Comparison of ENCODE assay signal across 10 mouse cellular contexts in the genomic region with DNA sequence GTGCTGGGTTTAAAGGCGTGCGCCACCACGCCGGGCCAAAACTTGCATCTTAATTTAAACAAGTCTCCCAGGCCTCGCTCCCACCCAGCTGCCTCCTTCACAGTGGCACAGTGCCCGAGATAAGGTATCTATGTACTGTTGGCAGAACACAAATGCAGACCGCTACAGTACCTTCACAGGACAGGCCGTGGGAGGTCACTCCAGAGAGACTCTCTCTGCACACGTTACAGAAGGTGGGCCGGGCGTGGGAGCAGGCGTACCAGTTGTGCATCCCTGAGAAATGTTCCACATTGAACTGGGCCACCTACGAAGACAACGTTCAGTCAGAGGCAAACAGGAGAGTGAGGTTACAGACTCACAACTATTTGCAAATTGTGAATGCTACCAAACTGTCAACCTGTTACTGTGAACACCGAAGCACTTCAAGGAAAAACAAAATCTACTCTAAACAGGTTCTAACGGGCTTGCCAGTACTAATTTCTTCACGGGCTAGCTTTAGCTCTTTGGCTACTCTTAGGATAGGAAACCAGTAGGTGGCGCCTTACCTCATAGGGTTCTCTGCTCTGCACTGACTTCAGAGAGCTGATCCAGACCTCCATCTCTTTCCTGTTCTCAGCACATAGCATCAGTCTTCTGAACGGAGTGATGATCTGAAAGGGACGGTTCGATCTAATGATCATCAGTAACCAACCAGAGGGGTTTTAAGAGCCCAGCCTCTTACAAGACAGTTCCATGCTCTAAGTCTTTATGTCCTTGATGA.
A peak's percentile ranks its signal among the peaks of the same experiment; 100 is the strongest.
DNase-seq lines count a peak whose midpoint lies in the region; ATAC-seq and TF ChIP-seq lines count a peak whose summit lies in the region.
"Had no signal": no experiment of that assay in that cellular context is flagged by ENCODE, and none has a peak within 500 bp of the region (broad histone marks: within the 10 kb centered on the region; RNA-seq: fewer than 3 reads in every experiment).

No protein-coding gene starts in this region.

- no peaks in the 10 kb centered on the region for H3K4me1 ChIP-seq in kidney, embryonic 16.5 days (ENCODE audit: insufficient read depth, low read length)
- peaks cover 2% of the 10 kb centered on the region for H3K4me1 ChIP-seq in cortical plate, adult 2 months (ENCODE audit: control insufficient read depth, insufficient read depth, low read length)
- no peaks in the 10 kb centered on the region for H3K4me1 ChIP-seq in forebrain, embryonic 16.5 days (replicated peaks; ENCODE audit: control insufficient read depth, insufficient read depth, low read length)
- H3K4me1 ChIP-seq: embryonic facial prominence, embryonic 13.5 days had no signal

- TF ChIP-seq POLR2A in cortical plate, adult 2 months (IDR thresholded peaks at IDR 0.05; ENCODE audit: extremely low read depth, insufficient read depth, low read length) = no peak

- 88% methylated on average over 21 of the region's 21 CpGs for WGBS in kidney, embryonic 16.5 days
- 88% methylated on average over 21 of the region's 21 CpGs for WGBS in forebrain, embryonic 16.5 days

- ATAC-seq in kidney, embryonic 16.5 days (ENCODE audit: low FRiP score, low TSS enrichment) = no peak
- no peak for ATAC-seq in forebrain, embryonic 16.5 days
- ATAC-seq in erythroid progenitor cell, adult 5-6 weeks (replicated peaks; ENCODE audit: low FRiP score, poor library complexity, severe bottlenecking) = no peak

- no peak overlapping the region for H3K4me3 ChIP-seq in kidney, embryonic 16.5 days (ENCODE audit: low read length)
- no peak overlapping the region for H3K4me3 ChIP-seq in cortical plate, adult 2 months (ENCODE audit: insufficient read depth, low read length)
- no peak overlapping the region for H3K4me3 ChIP-seq in forebrain, embryonic 16.5 days (replicated peaks; ENCODE audit: low read length)
- H3K4me3 ChIP-seq: embryonic facial prominence, embryonic 13.5 days; limb, embryonic 12.5 days had no signal

- DNase-seq in kidney, adult 18-20 months = peak; percentile 38
- DNase-seq in B cell, adult 2 months = peak; percentile 21 to 27
- DNase-seq in R1 (ENCODE audit: low read depth, low spot score) = peak; percentile 84
- DNase-seq in lung, postnatal 10 days = peak; percentile 45

- no peak overlapping the region for H3K9ac ChIP-seq in kidney, embryonic 16.5 days (replicated peaks; ENCODE audit: low read length)
- H3K9ac ChIP-seq in forebrain, embryonic 16.5 days (replicated peaks; ENCODE audit: low read depth, low read length) = no peak overlapping the region
- H3K9ac ChIP-seq: embryonic facial prominence, embryonic 13.5 days; limb, embryonic 12.5 days had no signal

- no peaks in the 10 kb centered on the region for H3K9me3 ChIP-seq in kidney, embryonic 16.5 days (ENCODE audit: low read length)
- H3K9me3 ChIP-seq in forebrain, embryonic 16.5 days (ENCODE audit: control insufficient read depth, low read length) = no peaks in the 10 kb centered on the region
- H3K9me3 ChIP-seq: embryonic facial prominence, embryonic 13.5 days; limb, embryonic 12.5 days had no signal

- no peak overlapping the region for H3K27ac ChIP-seq in kidney, embryonic 16.5 days (ENCODE audit: low read length)
- no peak overlapping the region for H3K27ac ChIP-seq in cortical plate, adult 2 months (ENCODE audit: insufficient read depth, low read length)
- H3K27ac ChIP-seq in forebrain, embryonic 16.5 days (ENCODE audit: low read length) = no peak overlapping the region
- H3K27ac ChIP-seq: embryonic facial prominence, embryonic 13.5 days; limb, embryonic 12.5 days had no signal

- TF ChIP-seq CTCF in cortical plate, adult 2 months (IDR thresholded peaks at IDR 0.05; ENCODE audit: extremely low read depth, insufficient read depth, low read length) = peak; percentile 49

- no peaks in the 10 kb centered on the region for H3K27me3 ChIP-seq in kidney, embryonic 16.5 days (ENCODE audit: insufficient read depth, low read length)
- no peaks in the 10 kb centered on the region for H3K27me3 ChIP-seq in forebrain, embryonic 16.5 days (replicated peaks; ENCODE audit: control insufficient read depth, insufficient read depth, low read length)
- H3K27me3 ChIP-seq: embryonic facial prominence, embryonic 13.5 days; limb, embryonic 12.5 days had no signal

- peaks cover 11% of the 10 kb centered on the region for H3K36me3 ChIP-seq in kidney, embryonic 16.5 days (ENCODE audit: insufficient read depth, low read length)
- H3K36me3 ChIP-seq in forebrain, embryonic 16.5 days (ENCODE audit: control insufficient read depth, insufficient read depth) = no peaks in the 10 kb centered on the region; the same call in 1 of the 2 replicates
- H3K36me3 ChIP-seq: limb, embryonic 12.5 days had no signal

- H3K4me2 ChIP-seq in kidney, embryonic 16.5 days (replicated peaks; ENCODE audit: low read depth, low read length) = no peak overlapping the region
- H3K4me2 ChIP-seq in forebrain, embryonic 16.5 days (ENCODE audit: low read length) = no peak overlapping the region
- H3K4me2 ChIP-seq: embryonic facial prominence, embryonic 13.5 days; limb, embryonic 12.5 days had no signal

Comparison
In these comparisons a context has a peak if more than half of its experiments do, and no peak if none do; other contexts are left out.
1. DNase-seq: peak in every context shown above with its lines; median percentile 84 in R1; 45 in lung, postnatal 10 days; 38 in kidney, adult 18-20 months; 24 in B cell, adult 2 months.